Mouse (Mus musculus) embryo, embryonic 10 days (tissue): Measurements from ENCODE around the gene Sp8.

Experiments
- DNase-seq: peaks from one replicate; pipeline ENCODE4 v3.0.0-alpha.2; 2015; ENCODE audit warnings: low spot score

Gene Sp8

GRCm38 (mm10) chr12:118846221-118846620 lies at the start of gene Sp8:
Sp8 (plus strand) TSS chr12:118846329.
- DNase-seq = peak; percentile 63

GRCm38 (mm10) chr12:118811328-118811961 lies 34.7 kb upstream of the Sp8 start:
- DNase-seq = peak; percentile 51

GRCm38 (mm10) chr12:118814561-118814960 lies 31.6 kb upstream of the Sp8 start:
- DNase-seq = no peak

GRCm38 (mm10) chr12:118816156-118816555 lies 30.0 kb upstream of the Sp8 start:
- DNase-seq = no peak

- DNase-seq = no peak
These were observed 16.2 kb upstream of the Sp8 start for GRCm38 (mm10) chr12:118829881-118830280.

GRCm38 (mm10) chr12:118836411-118837341 lies 9.5 kb upstream of the Sp8 start:
- peak; percentile 66 for DNase-seq

- no peak for DNase-seq
These were observed 8.8 kb upstream of the Sp8 start for GRCm38 (mm10) chr12:118837361-118837760.

GRCm38 (mm10) chr12:118838260-118838659 lies 7.9 kb upstream of the Sp8 start:
- DNase-seq = no peak

- DNase-seq = no peak
These were observed 6.7 kb upstream of the Sp8 start for GRCm38 (mm10) chr12:118839398-118839797.

GRCm38 (mm10) chr12:118840301-118840700 lies 5.8 kb upstream of the Sp8 start:
- peak; percentile 59 for DNase-seq

- DNase-seq = peak; percentile 81
These were observed 5.3 kb upstream of the Sp8 start for GRCm38 (mm10) chr12:118840861-118841260.

GRCm38 (mm10) chr12:118841381-118841922 lies 4.7 kb upstream of the Sp8 start:
- no peak for DNase-seq

GRCm38 (mm10) chr12:118841971-118842550 lies 4.1 kb upstream of the Sp8 start:
- no peak for DNase-seq

GRCm38 (mm10) chr12:118842671-118843411 lies 3.3 kb upstream of the Sp8 start:
- DNase-seq = peak; percentile 68

- DNase-seq = no peak
These were observed 2.0 kb upstream of the Sp8 start for GRCm38 (mm10) chr12:118844111-118844510.

- DNase-seq = no peak
These were observed 1.3 kb upstream of the Sp8 start for GRCm38 (mm10) chr12:118844841-118845240.

- no peak for DNase-seq
These were observed 778 bp upstream of the Sp8 start for GRCm38 (mm10) chr12:118845351-118845750.

GRCm38 (mm10) chr12:118846649-118847321 lies 656 bp downstream of the Sp8 start:
- DNase-seq = peak; percentile 84

- peak; percentile 47 for DNase-seq
These were observed 1.3 kb downstream of the Sp8 start for GRCm38 (mm10) chr12:118847381-118847780.

GRCm38 (mm10) chr12:118847861-118848495 lies 1.8 kb downstream of the Sp8 start:
- DNase-seq = no peak
